ENCODE assay signal across 17 mouse cellular contexts in genomic region chr19:57542506-57542905, GRCm38 (mm10).
A peak's percentile ranks its signal among the peaks of the same experiment; 100 is the strongest.
DNase-seq lines count a peak whose midpoint lies in the region; TF ChIP-seq lines count a peak whose summit lies in the region.
"Had no signal": no experiment of that assay in that cellular context is flagged by ENCODE, and none has a peak within 500 bp of the region (broad histone marks: within the 10 kb centered on the region; RNA-seq: fewer than 3 reads in every experiment).

No protein-coding gene starts in this region.

- no peak for TF ChIP-seq CTCF in olfactory bulb, adult 2 months (IDR thresholded peaks at IDR 0.05; ENCODE audit: insufficient read depth, low read depth, low read length)

- no peak overlapping the region for H3K4me3 ChIP-seq in olfactory bulb, adult 2 months (ENCODE audit: insufficient read depth, low read depth, low read length)
- H3K4me3 ChIP-seq: gastrocnemius, adult 2 months; hindbrain, embryonic 12.5 days; hindbrain, embryonic 15.5 days had no signal

- peaks cover 5% of the 10 kb centered on the region for H3K4me1 ChIP-seq in olfactory bulb, adult 2 months (ENCODE audit: control insufficient read depth, insufficient read depth, low read length)

- DNase-seq in left cerebral cortex, adult 11 months (ENCODE audit: low spot score) = peak; percentile 29
- DNase-seq in left cerebral cortex, adult 18-20 months (ENCODE audit: low spot score in 2 of 2) = no peak
- peak; percentile 30 for DNase-seq in right cerebral cortex, adult 18-20 months
- no peak for DNase-seq in right cerebral cortex, postnatal 4 days
- DNase-seq in urinary bladder, postnatal 25 days (ENCODE audit: low spot score) = no peak
- DNase-seq: adrenal gland, adult 2 months; adrenal gland, postnatal 14 days; cerebellum, adult 11-12 months; cerebellum, adult 8-10 months; cerebellum, postnatal 10 days; cerebellum, postnatal 36 days; gastrocnemius, adult 2 months; gastrocnemius, postnatal 14 days; heart, adult 11 months had no signal

- TF ChIP-seq POLR2A in olfactory bulb, adult 2 months (IDR thresholded peaks at IDR 0.05; ENCODE audit: insufficient read depth, low read depth, low read length) = no peak

- H3K27ac ChIP-seq in olfactory bulb, adult 2 months (ENCODE audit: insufficient read depth, low read depth, low read length) = 0 out of 2 replicates have a peak overlapping the region, but pooled peaks have one; percentile 70
- H3K27ac ChIP-seq: gastrocnemius, adult 2 months; hindbrain, embryonic 12.5 days had no signal

- 64% methylated on average over 5 of the region's 5 CpGs for WGBS in olfactory bulb, adult 2 months

Comparison
In these comparisons a context has a peak if more than half of its experiments do, and no peak if none do; other contexts are left out.
1. DNase-seq: peak in left cerebral cortex, adult 11 months (single experiment) and right cerebral cortex, adult 18-20 months (single experiment); none in left cerebral cortex, adult 18-20 months (0 of 2), right cerebral cortex, postnatal 4 days (single experiment) and urinary bladder, postnatal 25 days (single experiment).